Mouse (Mus musculus): ENCODE measurements at regions not wholly inside any gene's neighbourhood (a gene's known extent, or its start where the extent isn't known, plus 50 kb on each side); places are given as distances from the start of the nearest gene placed in this dataset.

DNA sequence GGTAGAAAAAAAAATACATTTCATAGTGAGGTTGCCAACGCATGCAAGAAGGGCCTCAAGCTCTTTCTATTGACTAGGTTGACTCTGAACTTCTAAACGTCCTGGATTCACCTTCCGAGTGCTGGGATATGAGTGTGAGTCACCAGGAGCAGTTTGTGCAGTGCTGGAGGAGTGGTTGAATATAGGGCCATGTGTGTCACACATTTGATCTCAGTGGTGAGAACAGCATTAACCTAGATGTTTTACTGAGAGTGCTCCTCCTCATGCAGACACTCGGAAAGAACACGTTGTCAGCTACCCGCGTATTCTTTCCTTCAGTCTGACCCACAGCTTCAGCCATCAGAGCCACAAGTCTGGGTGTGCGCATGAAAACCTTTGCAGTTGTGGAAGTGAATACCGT, 243.4 kb downstream of the Gm765 start:
- TF ChIP-seq CTCF (IDR thresholded peaks at IDR 0.05; ENCODE audit: low read depth) (no peak), EP300 (optimal IDR thresholded peaks at IDR 0.05) (no peak)
